Mouse (Mus musculus): ENCODE data around the gene Tap1. TPM values are rescaled to one million over a fixed set of nuclear protein-coding genes. Genes with fewer than 3 reads are reported as not detected.
"Not testable (repeated sequence)": the region's sequence is repeated elsewhere in the genome, so short reads cannot be mapped to it uniquely, and the experiment has no call there.

Gene Tap1
- total RNA-seq, 2 experiments from 2014 or later = 4.4 to 5.4 TPM

- DNase-seq (ENCODE audit: low spot score in 2 of 2) = no peak
These were observed 16.1 kb downstream of the Tap1 start, which contains the start of gene Tap2 for GRCm38 (mm10) chr17:34203444-34203843. Gene Tap2 (plus strand): TSS chr17:34203527.

GRCm38 (mm10) chr17:34204303-34205010, 17.1 kb downstream of the Tap1 start:
- DNase-seq (ENCODE audit: low spot score in 2 of 2) = peak; percentile 88 to 89

GRCm38 (mm10) chr17:34205021-34205745, 17.8 kb downstream of the Tap1 start:
- DNase-seq (ENCODE audit: low spot score in 2 of 2) = peak in 1 of 2 experiments; percentile 40

GRCm38 (mm10) chr17:34205746-34206176, 18.4 kb downstream of the Tap1 start:
- DNase-seq (ENCODE audit: low spot score in 2 of 2) = no peak

- DNase-seq (ENCODE audit: low spot score in 2 of 2) = no peak
These were observed 19.4 kb downstream of the Tap1 start for GRCm38 (mm10) chr17:34206731-34207130.

- no peak for DNase-seq (ENCODE audit: low spot score in 2 of 2)
These were observed 20.1 kb downstream of the Tap1 start for GRCm38 (mm10) chr17:34207456-34207855.

GRCm38 (mm10) chr17:34207866-34208265, 20.5 kb downstream of the Tap1 start:
- DNase-seq (ENCODE audit: low spot score in 2 of 2) = no peak

GRCm38 (mm10) chr17:34208421-34208820, 21.1 kb downstream of the Tap1 start:
- no peak for DNase-seq (ENCODE audit: low spot score in 2 of 2)

- DNase-seq (ENCODE audit: low spot score in 2 of 2) = no peak
These were observed 22.3 kb downstream of the Tap1 start for GRCm38 (mm10) chr17:34209680-34210079.

- no peak for DNase-seq (ENCODE audit: low spot score in 2 of 2)
These were observed 23.2 kb downstream of the Tap1 start for GRCm38 (mm10) chr17:34210599-34210998.

GRCm38 (mm10) chr17:34211746-34212365, 24.5 kb downstream of the Tap1 start:
- no peak for DNase-seq (ENCODE audit: low spot score in 2 of 2)

- no peak for DNase-seq (ENCODE audit: low spot score in 2 of 2)
These were observed 26.6 kb downstream of the Tap1 start for GRCm38 (mm10) chr17:34213936-34214335.

GRCm38 (mm10) chr17:34215176-34215575, 27.8 kb downstream of the Tap1 start:
- DNase-seq (ENCODE audit: low spot score in 2 of 2) = no peak

- no peak for DNase-seq (ENCODE audit: low spot score in 2 of 2)
These were observed 30.0 kb downstream of the Tap1 start for GRCm38 (mm10) chr17:34217216-34217928.

GRCm38 (mm10) chr17:34217986-34218385, 30.6 kb downstream of the Tap1 start:
- no peak for DNase-seq (ENCODE audit: low spot score in 2 of 2)

GRCm38 (mm10) chr17:34218675-34219074, 31.3 kb downstream of the Tap1 start:
- peak in 1 of 2 experiments; percentile 53 for DNase-seq (ENCODE audit: low spot score in 2 of 2)

GRCm38 (mm10) chr17:34219096-34219495, 31.7 kb downstream of the Tap1 start:
- DNase-seq (ENCODE audit: low spot score in 2 of 2) = peak in 1 of 2 experiments; percentile 64

GRCm38 (mm10) chr17:34219801-34220200, 32.4 kb downstream of the Tap1 start:
- DNase-seq (ENCODE audit: low spot score in 2 of 2) = not testable (repeated sequence)

GRCm38 (mm10) chr17:34220401-34220800, 33.0 kb downstream of the Tap1 start:
- not testable (repeated sequence) for DNase-seq (ENCODE audit: low spot score in 2 of 2)

- DNase-seq (ENCODE audit: low spot score in 2 of 2) = no peak
These were observed 37.5 kb downstream of the Tap1 start for GRCm38 (mm10) chr17:34224816-34225215.

GRCm38 (mm10) chr17:34225426-34225825, 38.1 kb downstream of the Tap1 start:
- no peak for DNase-seq (ENCODE audit: low spot score in 2 of 2)
